Mouse (Mus musculus) bone marrow macrophage, adult 2 months (primary cell): ENCODE results near the gene Ptcd3.
"Not testable (repeated sequence)": the region's sequence is repeated elsewhere in the genome, so short reads cannot be mapped to it uniquely, and the experiment has no call there.

Source experiments
- CTCF ChIP-seq: IDR thresholded peaks from 2 replicates; pipeline ENCODE4 v1.5.1; 2012; ENCODE audit warnings: low read depth, mild to moderate bottlenecking, low read length, moderate library complexity
- POLR2A ChIP-seq: IDR thresholded peaks from 2 replicates; pipeline ENCODE4 v1.6.1; 2012; ENCODE audit warnings: mild to moderate bottlenecking, low read depth, low read length, borderline replicate concordance

DNA sequence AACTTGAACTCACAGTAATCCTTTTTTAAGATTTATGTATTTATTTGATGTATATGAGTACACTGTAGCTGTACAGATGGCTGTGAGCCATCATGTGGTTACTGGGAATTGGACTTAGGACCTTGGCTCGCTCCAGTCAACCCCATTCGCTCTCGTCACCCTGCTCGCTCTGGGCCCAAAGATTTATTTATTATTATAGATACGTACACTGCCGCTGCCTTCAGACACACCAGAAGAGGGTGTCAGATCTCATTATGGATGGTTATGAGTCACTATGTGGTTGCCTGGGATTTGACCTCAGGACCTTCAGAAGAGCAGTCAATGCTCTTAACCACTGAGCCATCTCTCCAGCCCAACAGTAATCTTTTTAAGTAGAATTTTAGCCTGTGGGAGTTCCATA is 61.6 kb downstream of the Ptcd3 start:
- not testable (repeated sequence) for TF ChIP-seq POLR2A, CTCF
